Mouse (Mus musculus) liver, embryonic 11.5 days (tissue): ENCODE results near the gene Ccdc63. TPM values are rescaled to one million over a fixed set of nuclear protein-coding genes. Genes with fewer than 3 reads are reported as not detected.

Experiments used
- ATAC-seq: fragments of 200-750 bp; cut with Nextera tagmentation; replicated peaks from 2 replicates; pipeline ENCODE4 v1.8.0; 2017; ENCODE audit warnings: moderate number of reproducible peaks, mild to moderate bottlenecking, moderate TSS enrichment, moderate library complexity; ENCODE audit not compliant: low FRiP score
- DNase-seq: peaks from one replicate; pipeline ENCODE4 v3.0.0-alpha.2; 2017; ENCODE audit warnings: low spot score
- H3K27ac ChIP-seq: fragments of 300-500 bp; sonication (generic); 2 replicates; pipeline ENCODE4 v1.5.1; 2014; ENCODE audit warnings: mild to moderate bottlenecking, low read depth, low read length, control low read depth
- H3K27me3 ChIP-seq: fragments of 300-500 bp; sonication (generic); replicated peaks from 2 replicates; pipeline ENCODE4 v1.6.1; 2014; ENCODE audit warnings: low read length, mixed read lengths; ENCODE audit not compliant: control insufficient read depth, insufficient read depth
- H3K36me3 ChIP-seq: fragments of 300-500 bp; sonication (generic); 2 replicates; pipeline ENCODE4 v1.6.1; 2014; ENCODE audit warnings: mild to moderate bottlenecking, low read length, moderate library complexity, mixed read lengths; ENCODE audit not compliant: control insufficient read depth, insufficient read depth
- H3K4me1 ChIP-seq: fragments of 300-500 bp; sonication (generic); replicated peaks from 2 replicates; pipeline ENCODE4 v1.6.1; 2014; ENCODE audit warnings: low read length, mixed read lengths; ENCODE audit not compliant: control insufficient read depth, insufficient read depth
- H3K4me2 ChIP-seq: fragments of 300-500 bp; sonication (generic); 2 replicates; pipeline ENCODE4 v1.6.1; 2014; ENCODE audit warnings: mild to moderate bottlenecking, control low read depth, moderate library complexity
- H3K4me3 ChIP-seq: fragments of 300-500 bp; sonication (generic); 2 replicates; pipeline ENCODE4 v1.5.1; 2014; ENCODE audit warnings: low read depth, low read length, control low read depth
- H3K9ac ChIP-seq: fragments of 300-500 bp; sonication (generic); 2 replicates; pipeline ENCODE4 v1.6.1; 2014; ENCODE audit warnings: low read depth, low read length, control low read depth
- H3K9me3 ChIP-seq: fragments of 300-500 bp; sonication (generic); 2 replicates; pipeline ENCODE4 v1.6.1; 2016; ENCODE audit warnings: low read length, inconsistent platforms, mixed read lengths; ENCODE audit not compliant: control insufficient read depth
- WGBS: fragments of 180-500 bp; shearing (Covaris S2); extraction: QIAGEN DNeasy Blood & Tissue Kit; methylation state at CpG from one replicate; pipeline ENCODE4 v1.1.7; 2014; 5-methylcytosine and 5-hydroxymethylcytosine counted together
- polyA plus RNA-seq: library from polyadenylated mRNA; unstranded; fragments of >200 nt; fragmentation: Nextera tagmentation; extraction: Ambion mirVana; gene quantifications from 2 replicates; pipeline ENCODE4 v1.2.1, GENCODE M21; 2014

Ccdc63 gene
- polyA plus RNA-seq, 1 experiment from 2014 or later, result 0.32 TPM

DNA sequence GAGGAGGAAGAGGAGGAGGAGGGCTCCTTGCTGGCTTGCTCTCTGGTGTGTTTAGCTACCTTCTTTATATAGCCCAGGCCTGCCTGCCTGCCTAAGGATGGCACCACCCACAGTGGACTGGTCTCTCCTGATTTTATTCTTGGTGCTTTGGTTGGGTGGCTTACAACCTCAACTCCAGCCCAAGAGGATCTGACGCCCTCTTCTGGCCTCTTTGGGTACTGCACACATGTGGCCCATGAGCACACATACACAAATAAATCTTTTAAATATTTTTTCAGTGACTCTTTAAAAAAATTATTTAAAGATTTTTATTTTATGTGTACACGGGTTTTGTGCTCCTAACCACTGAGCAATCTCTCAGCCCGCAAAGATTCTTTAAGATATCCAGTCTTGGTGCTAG, 64.9 kb downstream of the Ccdc63 start:
- no peaks in the 10 kb centered on the region for H3K27me3 ChIP-seq
- H3K9me3 ChIP-seq, result no peaks in the 10 kb centered on the region
- ATAC-seq (no peak), DNase-seq (no peak)
- H3K36me3 ChIP-seq, result no peaks in the 10 kb centered on the region
- H3K4me2 ChIP-seq, result no peak overlapping the region
- no peaks in the 10 kb centered on the region for H3K4me1 ChIP-seq
- WGBS, result 44% methylated on average over 3 of the region's 3 CpGs
- no peak overlapping the region for H3K27ac ChIP-seq
- no peak overlapping the region for H3K9ac ChIP-seq
- H3K4me3 ChIP-seq, result no peak overlapping the region

DNA sequence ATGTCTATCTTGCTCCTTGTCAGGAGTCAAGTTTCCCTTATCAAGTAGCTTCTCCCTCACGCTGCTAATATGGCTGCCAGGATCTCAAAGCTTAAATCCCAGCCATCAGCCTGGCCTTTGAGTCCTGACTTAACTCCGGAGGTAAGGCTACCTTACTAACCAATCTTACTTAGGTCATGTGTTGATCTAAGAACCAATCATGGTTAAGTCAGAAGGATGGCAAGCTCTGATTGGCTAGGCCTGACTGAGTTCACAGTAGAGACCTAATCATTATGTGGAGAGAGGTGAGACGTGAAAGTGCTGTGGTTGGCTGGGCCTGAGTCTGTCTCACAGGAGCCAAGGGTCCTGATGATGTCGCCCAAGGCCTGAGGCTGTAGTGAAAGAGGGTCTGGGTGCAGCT, 68.6 kb downstream of the Ccdc63 start:
- Histone ChIP-seq H3K4me1 (no peaks in the 10 kb centered on the region), H3K36me3 (no peaks in the 10 kb centered on the region), H3K27me3 (no peaks in the 10 kb centered on the region), H3K4me3 (no peak overlapping the region), H3K9me3 (no peaks in the 10 kb centered on the region), H3K4me2 (no peak overlapping the region), H3K9ac (no peak overlapping the region), H3K27ac (no peak overlapping the region)
- ATAC-seq (no peak), DNase-seq (no peak)
- 63% methylated on average over 4 of the region's 4 CpGs for WGBS

DNA sequence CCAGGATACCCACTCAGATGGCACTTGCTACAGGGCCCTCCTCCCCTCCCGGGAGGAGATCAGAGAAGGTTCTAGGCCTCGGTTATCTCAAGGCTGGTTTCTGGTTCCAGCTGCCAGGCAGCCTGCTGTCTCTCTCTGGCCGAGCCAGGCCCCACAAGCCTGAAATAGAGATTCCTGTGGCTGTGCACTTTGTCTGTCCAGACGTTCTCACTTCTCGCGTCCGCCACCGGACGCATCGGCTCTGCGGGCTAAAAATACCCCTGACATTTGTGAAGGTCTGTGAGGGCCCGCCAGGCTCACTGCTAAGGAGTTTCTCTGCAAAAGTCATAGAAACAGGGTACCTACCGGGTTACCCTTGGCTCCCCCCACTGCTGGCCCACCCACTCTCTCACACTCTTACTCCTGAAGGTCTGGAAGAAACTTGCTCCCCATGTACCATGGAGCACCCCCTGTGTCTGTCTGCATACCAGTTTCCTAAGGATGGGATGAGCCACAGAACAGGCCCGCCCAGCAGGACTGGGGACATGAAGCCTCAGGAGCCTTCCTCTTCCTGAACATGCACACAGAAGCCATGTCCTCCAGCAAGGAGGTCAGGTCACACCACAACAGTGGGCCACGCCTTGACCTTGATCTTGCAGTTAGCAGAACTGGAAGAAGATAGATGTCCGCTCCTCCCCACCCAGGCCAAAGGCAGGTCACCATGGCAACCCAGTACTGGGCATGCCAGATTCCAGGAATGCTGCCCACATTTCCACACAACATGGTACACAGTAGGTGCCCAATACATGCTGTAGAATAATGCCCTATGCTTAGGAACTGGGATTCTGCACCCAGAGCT, 69.4 kb downstream of the Ccdc63 start:
- Histone ChIP-seq H3K27me3 (no peaks in the 10 kb centered on the region), H3K4me2 (no peak overlapping the region), H3K9me3 (no peaks in the 10 kb centered on the region), H3K4me1 (no peaks in the 10 kb centered on the region), H3K4me3 (no peak overlapping the region), H3K36me3 (no peaks in the 10 kb centered on the region), H3K9ac (no peak overlapping the region), H3K27ac (no peak overlapping the region)
- DNase-seq (no peak), ATAC-seq (no peak)
- 75% methylated on average over 16 of the region's 16 CpGs for WGBS

DNA sequence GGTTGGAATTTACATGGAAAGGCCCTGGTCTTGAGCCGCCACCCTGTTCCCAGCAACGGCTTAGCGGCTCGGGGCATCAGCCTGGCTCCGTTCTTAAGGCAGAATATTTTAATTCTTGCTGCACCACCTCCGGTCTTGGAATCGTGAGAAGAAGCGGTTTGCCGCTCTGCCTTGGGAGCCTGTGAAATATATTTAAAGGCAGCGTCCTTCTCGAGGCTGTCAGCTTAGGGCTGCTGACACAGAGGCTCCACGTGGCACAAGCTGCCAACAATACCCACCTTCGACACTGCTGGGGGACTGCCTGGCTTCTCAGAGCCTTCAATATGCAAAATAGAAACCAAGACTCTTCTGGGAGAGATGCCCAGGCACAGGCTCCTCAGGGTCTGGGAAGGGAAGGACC, 72.1 kb downstream of the Ccdc63 start:
- no peak for ATAC-seq
- Histone ChIP-seq H3K27me3 (no peaks in the 10 kb centered on the region; the same call in 1 of the 2 replicates), H3K4me3 (no peak overlapping the region), H3K4me1 (no peaks in the 10 kb centered on the region), H3K9ac (no peak overlapping the region), H3K36me3 (no peaks in the 10 kb centered on the region), H3K27ac (no peak overlapping the region), H3K4me2 (no peak overlapping the region), H3K9me3 (no peaks in the 10 kb centered on the region)
- DNase-seq, result no peak
- 69% methylated on average over 13 of the region's 13 CpGs for WGBS

DNA sequence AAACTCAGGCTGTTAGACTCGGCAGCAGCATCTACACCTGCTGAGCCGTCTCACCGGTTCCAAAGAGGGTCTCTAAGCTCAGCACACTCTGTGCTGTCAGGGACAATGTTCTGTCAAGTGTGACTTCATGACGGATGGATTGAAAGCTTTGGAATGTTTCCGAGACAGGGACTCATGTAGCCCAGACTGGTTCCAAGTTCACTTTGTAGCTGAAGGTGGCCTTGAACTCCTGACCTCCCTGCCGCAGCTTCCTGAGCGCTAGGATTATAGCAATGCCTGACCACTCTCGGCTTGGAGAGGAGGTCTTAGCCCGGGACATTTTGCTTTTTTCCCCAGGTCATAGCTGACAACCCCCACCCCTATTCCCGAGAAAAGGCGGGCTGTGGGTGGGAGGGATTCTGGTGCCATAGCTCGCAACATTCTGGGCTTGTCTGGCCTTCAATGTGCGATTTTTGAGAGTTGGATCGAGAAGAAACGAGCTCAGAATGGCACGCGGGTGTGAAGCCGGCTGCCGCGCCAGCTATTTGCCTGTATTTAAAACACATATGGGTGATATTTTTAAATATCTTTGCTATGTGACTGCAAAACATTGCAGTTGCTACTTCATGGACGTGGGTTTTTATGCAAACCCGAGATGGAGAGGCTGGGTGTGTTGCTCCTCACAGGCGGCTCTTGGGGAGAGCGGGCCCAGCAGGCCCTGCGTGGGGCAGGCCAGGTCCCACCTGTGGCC, 77.3 kb downstream of the Ccdc63 start:
- WGBS, result 75% methylated on average over 25 of the region's 25 CpGs
- H3K27ac ChIP-seq, result no peak overlapping the region
- H3K9me3 ChIP-seq, result no peaks in the 10 kb centered on the region
- H3K9ac ChIP-seq, result no peak overlapping the region
- no peaks in the 10 kb centered on the region for H3K36me3 ChIP-seq
- no peak overlapping the region for H3K4me3 ChIP-seq
- H3K4me2 ChIP-seq, result no peak overlapping the region
- no peaks in the 10 kb centered on the region for H3K4me1 ChIP-seq
- ATAC-seq, result no peak
- DNase-seq, result no peak
- no peaks in the 10 kb centered on the region; the same call in 1 of the 2 replicates for H3K27me3 ChIP-seq

DNA sequence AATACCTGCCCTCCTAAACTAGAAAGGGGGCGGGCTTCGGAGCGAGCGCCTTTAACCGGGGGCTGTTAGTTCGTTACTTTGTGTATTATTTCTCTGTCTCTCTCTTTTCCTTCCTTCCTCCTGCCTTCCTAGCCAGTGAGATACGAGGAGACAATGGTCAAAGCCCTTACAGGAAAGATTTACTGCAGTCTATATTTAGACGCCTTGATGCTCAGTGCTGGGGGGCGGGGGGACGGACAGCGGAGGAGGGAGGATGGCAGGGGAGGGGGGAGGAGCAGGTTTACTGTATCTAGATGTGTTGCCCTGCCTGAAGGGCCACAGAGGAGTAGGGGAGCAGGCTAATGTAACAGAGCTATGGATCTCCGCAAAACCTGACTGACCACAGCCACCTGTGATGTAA, 78.1 kb downstream of the Ccdc63 start:
- WGBS, result 20% methylated on average over 12 of the region's 12 CpGs
- H3K9me3 ChIP-seq, result no peaks in the 10 kb centered on the region
- no peak overlapping the region for H3K27ac ChIP-seq
- DNase-seq, result no peak
- no peaks in the 10 kb centered on the region for H3K4me1 ChIP-seq
- no peak overlapping the region for H3K9ac ChIP-seq
- H3K36me3 ChIP-seq, result no peaks in the 10 kb centered on the region
- H3K4me2 ChIP-seq, result no peak overlapping the region
- H3K27me3 ChIP-seq, result no peaks in the 10 kb centered on the region; the same call in 1 of the 2 replicates
- no peak for ATAC-seq
- no peak overlapping the region for H3K4me3 ChIP-seq

DNA sequence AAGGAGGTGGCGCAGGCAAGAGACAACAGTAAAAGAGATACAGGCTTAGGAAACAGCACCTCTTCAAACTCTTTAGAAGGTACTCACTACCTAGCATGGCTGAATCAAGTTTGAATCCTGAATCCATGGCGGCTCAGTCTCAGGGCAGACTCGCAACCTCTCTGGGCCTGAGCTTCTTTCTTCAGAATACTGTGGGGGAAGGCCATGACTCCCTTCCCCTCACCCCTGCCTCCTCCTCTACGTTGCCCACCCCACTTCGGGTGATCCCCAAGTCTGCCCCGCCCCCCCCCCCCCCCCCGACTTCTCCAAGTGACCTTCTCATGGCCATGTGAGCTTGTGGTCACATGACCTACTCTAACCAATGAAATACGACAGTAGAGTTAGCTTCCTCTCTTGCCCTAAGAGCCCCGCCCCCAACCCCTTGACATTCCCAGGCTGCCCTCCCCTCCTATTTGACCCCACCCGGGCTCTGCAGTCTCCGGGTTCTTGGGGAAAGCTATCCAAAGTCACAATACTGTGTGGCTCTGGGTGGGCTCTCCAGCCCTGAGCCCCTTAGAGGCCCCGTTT, 79.8 kb downstream of the Ccdc63 start:
- H3K4me2 ChIP-seq, result peak overlapping the region; percentile 33
- H3K9me3 ChIP-seq, result no peaks in the 10 kb centered on the region
- no peaks in the 10 kb centered on the region for H3K4me1 ChIP-seq
- DNase-seq (peak; percentile 60), ATAC-seq (no peak)
- 38% methylated on average over 9 of the region's 12 CpGs for WGBS
- no peak overlapping the region for H3K27ac ChIP-seq
- H3K4me3 ChIP-seq, result no peak overlapping the region
- no peaks in the 10 kb centered on the region; the same call in 1 of the 2 replicates for H3K27me3 ChIP-seq
- no peaks in the 10 kb centered on the region for H3K36me3 ChIP-seq
- H3K9ac ChIP-seq, result no peak overlapping the region

DNA sequence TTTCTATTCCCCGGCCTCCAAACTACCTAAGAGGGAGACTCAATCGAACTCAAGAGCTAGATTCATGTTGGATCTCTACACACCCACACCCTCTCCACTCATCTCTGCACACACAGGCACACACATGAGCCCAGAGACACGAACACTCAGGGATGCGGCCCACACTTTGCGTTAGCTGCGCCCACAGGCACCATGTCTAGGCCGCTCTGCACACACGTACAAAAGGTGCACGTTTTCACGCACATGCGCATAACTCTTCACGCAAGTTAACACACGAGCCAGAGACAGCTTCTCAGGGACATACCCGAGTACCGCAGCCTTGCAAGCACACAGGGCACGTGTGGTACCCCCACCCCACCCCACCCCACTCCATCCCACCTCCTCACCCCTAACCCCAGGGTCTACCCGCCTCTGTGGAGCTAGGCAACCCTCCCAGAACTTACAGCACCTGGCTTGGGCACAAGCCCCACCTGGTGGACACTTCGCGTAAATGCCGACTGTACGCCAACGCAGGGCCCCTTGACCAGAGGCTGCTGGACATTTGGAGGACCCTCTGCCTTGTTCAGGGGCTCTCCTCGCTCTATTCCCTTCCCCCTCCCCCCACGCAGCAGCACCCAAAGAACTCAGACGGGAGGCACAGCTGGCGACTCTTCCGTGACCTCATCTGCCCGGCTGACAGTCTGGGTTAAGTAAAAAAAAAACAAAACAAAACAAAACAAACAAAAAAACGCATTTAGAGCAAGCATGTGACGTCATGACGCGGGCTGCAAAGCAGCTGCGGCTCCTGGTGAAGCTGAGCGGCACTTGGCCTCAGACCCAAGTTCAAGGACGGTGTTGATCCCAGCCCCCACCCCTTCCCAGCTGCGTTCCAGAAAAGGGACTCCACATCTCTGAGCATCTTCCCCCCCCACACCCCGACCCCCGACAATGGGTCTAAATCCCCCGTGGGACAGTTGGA, 81.3 kb downstream of the Ccdc63 start:
- no peaks in the 10 kb centered on the region for H3K4me1 ChIP-seq
- DNase-seq (peak; percentile 69), ATAC-seq (no peak)
- 26% methylated on average over 38 of the region's 39 CpGs for WGBS
- H3K9ac ChIP-seq, result no peak overlapping the region
- 0 out of 2 replicates have a peak overlapping the region, but pooled peaks have one; percentile 1 for H3K4me3 ChIP-seq
- H3K27me3 ChIP-seq, result no peaks in the 10 kb centered on the region; the same call in 1 of the 2 replicates
- H3K36me3 ChIP-seq, result no peaks in the 10 kb centered on the region
- H3K27ac ChIP-seq, result no peak overlapping the region
- no peaks in the 10 kb centered on the region for H3K9me3 ChIP-seq
- peak overlapping the region; percentile 50 for H3K4me2 ChIP-seq
